In the genomic region with DNA sequence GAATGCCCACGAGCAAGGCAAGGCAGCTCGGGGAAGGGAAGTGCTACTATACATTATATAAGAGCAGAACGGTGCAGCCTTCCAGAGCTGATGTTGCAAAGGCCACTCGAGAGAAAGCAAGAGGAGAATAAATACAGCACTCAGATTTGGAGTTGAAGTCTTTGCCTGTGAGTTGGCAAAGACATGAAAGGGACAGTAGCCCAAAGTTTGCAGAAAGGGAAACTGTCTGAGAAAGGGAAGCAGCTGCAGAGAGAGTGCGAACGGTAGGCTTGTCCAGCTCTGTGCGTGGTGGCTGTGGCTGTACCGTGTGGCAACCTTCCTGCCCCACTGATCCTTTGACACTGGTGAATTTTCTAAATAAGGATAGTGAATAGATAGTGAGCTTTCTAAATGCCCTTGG, we compare ENCODE assay signal across 8 mouse cellular contexts. TPM values are rescaled to one million over a fixed set of nuclear protein-coding genes. Genes with fewer than 3 reads are reported as not detected.
DNase-seq lines count a peak whose midpoint lies in the region; ATAC-seq and TF ChIP-seq lines count a peak whose summit lies in the region.

No protein-coding gene starts in this region.

- no peaks in the 10 kb centered on the region for H3K27me3 ChIP-seq in lung, embryonic 14.5 days (ENCODE audit: insufficient read depth, low read length)
- H3K27me3 ChIP-seq in forebrain, embryonic 16.5 days (replicated peaks; ENCODE audit: control insufficient read depth, insufficient read depth, low read length), result no peaks in the 10 kb centered on the region
- no peaks in the 10 kb centered on the region for H3K27me3 ChIP-seq in liver, embryonic 16.5 days (ENCODE audit: control insufficient read depth, insufficient read depth, low read depth, low read length)
- no peaks in the 10 kb centered on the region for H3K27me3 ChIP-seq in stomach, embryonic 15.5 days (replicated peaks)

- no peak for TF ChIP-seq POLR2A in lung, adult 2 months (IDR thresholded peaks at IDR 0.05; ENCODE audit: borderline replicate concordance, extremely low read depth, low read depth, low read length)

- peak overlapping the region; percentile 66 for H3K4me2 ChIP-seq in lung, embryonic 14.5 days
- H3K4me2 ChIP-seq in forebrain, embryonic 16.5 days (ENCODE audit: low read length), result peak overlapping the region; percentile 75
- H3K4me2 ChIP-seq in liver, embryonic 16.5 days (ENCODE audit: low read depth, low read length), result peak overlapping the region; percentile 91
- peak overlapping the region; percentile 75 for H3K4me2 ChIP-seq in stomach, embryonic 15.5 days

- H3K4me3 ChIP-seq in lung, embryonic 14.5 days (ENCODE audit: low read depth, low read length), result peak overlapping the region; percentile 87
- no peak overlapping the region for H3K4me3 ChIP-seq in lung, adult 2 months (replicated peaks; ENCODE audit: extremely low read depth, low read depth, low read length)
- peak overlapping the region; percentile 79; the same call in 1 of the 2 replicates for H3K4me3 ChIP-seq in forebrain, embryonic 16.5 days (replicated peaks; ENCODE audit: low read length)
- H3K4me3 ChIP-seq in liver, embryonic 16.5 days (ENCODE audit: low read depth, low read length), result peak overlapping the region; percentile 88
- peak overlapping the region; percentile 90; the same call in 1 of the 2 replicates for H3K4me3 ChIP-seq in stomach, embryonic 15.5 days (replicated peaks)

- peak overlapping the region; percentile 25; the same call in 1 of the 2 replicates for H3K27ac ChIP-seq in lung, embryonic 14.5 days (ENCODE audit: low read depth)
- no peak overlapping the region for H3K27ac ChIP-seq in forebrain, embryonic 16.5 days (ENCODE audit: low read length)
- H3K27ac ChIP-seq in liver, embryonic 16.5 days (ENCODE audit: low read length), result no peak overlapping the region
- no peak overlapping the region for H3K27ac ChIP-seq in stomach, embryonic 15.5 days

- peak; percentile 72 for DNase-seq in lung, embryonic 14.5 days
- no peak for DNase-seq in lung, adult 2 months
- DNase-seq in cerebellum, adult 9-11 months, result no peak
- DNase-seq in layer of hippocampus, adult 8-10 months (ENCODE audit: low spot score in 2 of 2), result no peak

- no peaks in the 10 kb centered on the region for H3K9me3 ChIP-seq in lung, embryonic 14.5 days (ENCODE audit: low read depth, low read length)
- H3K9me3 ChIP-seq in forebrain, embryonic 16.5 days (ENCODE audit: control insufficient read depth, low read length), result no peaks in the 10 kb centered on the region
- H3K9me3 ChIP-seq in liver, embryonic 16.5 days (replicated peaks; ENCODE audit: control insufficient read depth, low read length), result no peaks in the 10 kb centered on the region
- no peaks in the 10 kb centered on the region for H3K9me3 ChIP-seq in stomach, embryonic 15.5 days

- TF ChIP-seq CTCF in lung, embryonic 14.5 days (IDR thresholded peaks at IDR 0.05; ENCODE audit: low read depth), result no peak
- TF ChIP-seq CTCF in lung, adult 2 months (IDR thresholded peaks at IDR 0.05; ENCODE audit: insufficient read depth, low read length), result no peak

- H3K9ac ChIP-seq in lung, embryonic 14.5 days, result peak overlapping the region; percentile 86; the same call in 1 of the 2 replicates
- H3K9ac ChIP-seq in forebrain, embryonic 16.5 days (replicated peaks; ENCODE audit: low read depth, low read length), result no peak overlapping the region
- H3K9ac ChIP-seq in liver, embryonic 16.5 days (ENCODE audit: low read depth, low read length), result 0 out of 2 replicates have a peak overlapping the region, but pooled peaks have one; percentile 13
- 0 out of 2 replicates have a peak overlapping the region, but pooled peaks have one; percentile 5 for H3K9ac ChIP-seq in stomach, embryonic 15.5 days

- no peaks in the 10 kb centered on the region for H3K36me3 ChIP-seq in lung, embryonic 14.5 days (ENCODE audit: insufficient read depth)
- no peaks in the 10 kb centered on the region for H3K36me3 ChIP-seq in forebrain, embryonic 16.5 days (ENCODE audit: control insufficient read depth, insufficient read depth)
- no peaks in the 10 kb centered on the region for H3K36me3 ChIP-seq in liver, embryonic 16.5 days (ENCODE audit: control insufficient read depth, insufficient read depth)
- no peaks in the 10 kb centered on the region for H3K36me3 ChIP-seq in stomach, embryonic 15.5 days

- 17% methylated on average over 8 of the region's 8 CpGs for WGBS in lung, embryonic 14.5 days
- WGBS in lung, adult 2 months, result 7% methylated on average over 8 of the region's 8 CpGs
- WGBS in forebrain, embryonic 16.5 days, result 51% methylated on average over 8 of the region's 8 CpGs
- 15% methylated on average over 8 of the region's 8 CpGs for WGBS in liver, embryonic 16.5 days (ENCODE audit: insufficient replicate concordance)
- 36% methylated on average over 8 of the region's 8 CpGs for WGBS in stomach, embryonic 15.5 days

- peaks cover 5% of the 10 kb centered on the region for H3K4me1 ChIP-seq in lung, embryonic 14.5 days (ENCODE audit: insufficient read depth)
- peaks cover 8% of the 10 kb centered on the region for H3K4me1 ChIP-seq in lung, adult 2 months (ENCODE audit: control insufficient read depth, insufficient read depth, low read length)
- peaks cover 26% of the 10 kb centered on the region for H3K4me1 ChIP-seq in forebrain, embryonic 16.5 days (replicated peaks; ENCODE audit: control insufficient read depth, insufficient read depth, low read length)
- peaks cover 48% of the 10 kb centered on the region for H3K4me1 ChIP-seq in liver, embryonic 16.5 days (ENCODE audit: control insufficient read depth, low read depth, low read length)
- peaks cover 18% of the 10 kb centered on the region for H3K4me1 ChIP-seq in stomach, embryonic 15.5 days

- ATAC-seq in lung, embryonic 14.5 days (ENCODE audit: insufficient read depth), result no peak
- no peak for ATAC-seq in forebrain, embryonic 16.5 days
- ATAC-seq in liver, embryonic 16.5 days (ENCODE audit: low read depth), result no peak
- no peak for ATAC-seq in stomach, embryonic 15.5 days (ENCODE audit: insufficient read depth, low FRiP score, low read depth)
- no peak for ATAC-seq in erythroid progenitor cell, adult 5-6 weeks (replicated peaks; ENCODE audit: low FRiP score, poor library complexity, severe bottlenecking)

RNA-seq across cellular contexts. Expression of a gene that starts 1.6 kb away (rescaled TPM):
- polyA plus RNA-seq in lung, embryonic 14.5 days (2014; fragmentation: Nextera tagmentation; extraction: Ambion mirVana), result 14.9 and 15.3 TPM in 2 replicates
- 17.9 and 21.4 TPM in 2 replicates for polyA plus RNA-seq in lung, adult 2 months (2012; rRNA removed)
- polyA plus RNA-seq in forebrain, embryonic 16.5 days (2015; fragmentation: Nextera tagmentation; extraction: Ambion mirVana), result 13.2 and 13.5 TPM in 2 replicates
- 2.2 and 2.4 TPM in 2 replicates for polyA plus RNA-seq in liver, embryonic 16.5 days (2015; fragmentation: Nextera tagmentation; extraction: Ambion mirVana)
- polyA plus RNA-seq in stomach, embryonic 15.5 days (2015; fragmentation: Nextera tagmentation; extraction: Ambion mirVana), result 11.1 and 13.5 TPM in 2 replicates
- total RNA-seq in erythroid progenitor cell, adult 5-6 weeks (2015; ENCODE audit: low replicate concordance), result 31.7 and 41.1 TPM in 2 replicates
- total RNA-seq in erythroid progenitor cell, adult 5-6 weeks (2017; ENCODE audit: low replicate concordance), result 26.8 and 27.0 TPM in 2 replicates
- 10 to 100 TPM; 76.4 to 84.5 (median 78.2) TPM for total RNA-seq in layer of hippocampus, adult 8-10 months (2022)

RNA-seq across cellular contexts. Expression of a gene that starts 8.9 kb away (rescaled TPM):
- polyA plus RNA-seq in lung, embryonic 14.5 days (2014; fragmentation: Nextera tagmentation; extraction: Ambion mirVana), result 0.22 and 0.31 TPM in 2 replicates
- polyA plus RNA-seq in lung, adult 2 months (2012; rRNA removed), result not detected in 2 replicates
- polyA plus RNA-seq in forebrain, embryonic 16.5 days (2015; fragmentation: Nextera tagmentation; extraction: Ambion mirVana), result 0.24 and 0.35 TPM in 2 replicates
- polyA plus RNA-seq in liver, embryonic 16.5 days (2015; fragmentation: Nextera tagmentation; extraction: Ambion mirVana), result 0.13 TPM in 2 replicates
- 0.28 and 0.44 TPM in 2 replicates for polyA plus RNA-seq in stomach, embryonic 15.5 days (2015; fragmentation: Nextera tagmentation; extraction: Ambion mirVana)
- total RNA-seq in erythroid progenitor cell, adult 5-6 weeks (2015; ENCODE audit: low replicate concordance), result not detected in 2 replicates
- total RNA-seq in erythroid progenitor cell, adult 5-6 weeks (2017; ENCODE audit: low replicate concordance), result 0.08 and 1.8 TPM in 2 replicates
- total RNA-seq in layer of hippocampus, adult 8-10 months (2022), result under 1 TPM in 1 of 4 experiments, not detected in 3; 0.31 TPM

RNA-seq across cellular contexts. Expression of a gene that starts 44.0 kb away (rescaled TPM):
- polyA plus RNA-seq in lung, embryonic 14.5 days (2014; fragmentation: Nextera tagmentation; extraction: Ambion mirVana), result 195 and 197 TPM in 2 replicates
- 28.5 and 53.0 TPM in 2 replicates for polyA plus RNA-seq in lung, adult 2 months (2012; rRNA removed)
- 225 and 231 TPM in 2 replicates for polyA plus RNA-seq in forebrain, embryonic 16.5 days (2015; fragmentation: Nextera tagmentation; extraction: Ambion mirVana)
- polyA plus RNA-seq in liver, embryonic 16.5 days (2015; fragmentation: Nextera tagmentation; extraction: Ambion mirVana), result 119 and 127 TPM in 2 replicates
- polyA plus RNA-seq in stomach, embryonic 15.5 days (2015; fragmentation: Nextera tagmentation; extraction: Ambion mirVana), result 197 and 221 TPM in 2 replicates
- 84.7 and 88.4 TPM in 2 replicates for total RNA-seq in erythroid progenitor cell, adult 5-6 weeks (2015; ENCODE audit: low replicate concordance)
- total RNA-seq in erythroid progenitor cell, adult 5-6 weeks (2017; ENCODE audit: low replicate concordance), result 27.9 and 36.7 TPM in 2 replicates
- total RNA-seq in layer of hippocampus, adult 8-10 months (2022), result 100 to 1,000 TPM; 237 to 257 (median 241) TPM
